In genomic region chr1:125561206-125561605, GRCm38 (mm10) we compare ENCODE assay signal across 8 mouse cellular contexts. TPM values are rescaled to one million over a fixed set of nuclear protein-coding genes. Genes with fewer than 3 reads are reported as not detected.
DNase-seq lines count a peak whose midpoint lies in the region; ATAC-seq and TF ChIP-seq lines count a peak whose summit lies in the region.

No protein-coding gene starts in this region.

- H3K27me3 ChIP-seq in kidney, postnatal 0 days (ENCODE audit: insufficient read depth, low read length), result no peaks in the 10 kb centered on the region
- no peaks in the 10 kb centered on the region for H3K27me3 ChIP-seq in intestine, embryonic 15.5 days (replicated peaks)
- no peaks in the 10 kb centered on the region for H3K27me3 ChIP-seq in lung, embryonic 14.5 days (ENCODE audit: insufficient read depth, low read length)

- peak overlapping the region; percentile 98 for H3K27ac ChIP-seq in kidney, postnatal 0 days
- peak overlapping the region; percentile 97 for H3K27ac ChIP-seq in intestine, embryonic 15.5 days
- H3K27ac ChIP-seq in lung, embryonic 14.5 days (ENCODE audit: low read depth), result peak overlapping the region; percentile 94

- DNase-seq in kidney, postnatal 0 days (ENCODE audit: low spot score), result peak; percentile 80
- DNase-seq in kidney, adult 8-10 months, result no peak
- DNase-seq in adipocyte (ENCODE audit: low spot score), result peak; percentile 63
- peak; percentile 42 to 60 for DNase-seq in frontal cortex, postnatal 14 days (ENCODE audit: low spot score in 2 of 2)
- DNase-seq in lung, embryonic 14.5 days, result peak; percentile 74
- DNase-seq in retina, postnatal 1 day, result peak; percentile 81
- DNase-seq in adrenal gland, adult (ENCODE audit: inconsistent age in 2 of 2, low spot score in 1 of 2), result no peak

- H3K9me3 ChIP-seq in kidney, postnatal 0 days (replicated peaks; ENCODE audit: low read length), result no peaks in the 10 kb centered on the region
- H3K9me3 ChIP-seq in intestine, embryonic 15.5 days, result no peaks in the 10 kb centered on the region
- H3K9me3 ChIP-seq in lung, embryonic 14.5 days (ENCODE audit: low read depth, low read length), result no peaks in the 10 kb centered on the region

- under 1% methylated on average over 29 of the region's 29 CpGs for WGBS in kidney, postnatal 0 days
- under 1% methylated on average over 29 of the region's 29 CpGs for WGBS in intestine, embryonic 15.5 days
- WGBS in lung, embryonic 14.5 days, result under 1% methylated on average over 29 of the region's 29 CpGs

- H3K4me1 ChIP-seq in kidney, postnatal 0 days (replicated peaks; ENCODE audit: insufficient read depth, low read length), result no peaks in the 10 kb centered on the region
- H3K4me1 ChIP-seq in intestine, embryonic 15.5 days (replicated peaks), result peaks cover 10% of the 10 kb centered on the region
- H3K4me1 ChIP-seq in lung, embryonic 14.5 days (ENCODE audit: insufficient read depth), result no peaks in the 10 kb centered on the region; the same call in 1 of the 2 replicates

- no peak; the same call in none of the 2 replicates for ATAC-seq in kidney, postnatal 0 days (replicated peaks; ENCODE audit: low FRiP score, low read depth)
- ATAC-seq in intestine, embryonic 15.5 days, result peak; percentile 28
- ATAC-seq in lung, embryonic 14.5 days (ENCODE audit: insufficient read depth), result peak; percentile 26; the same call in 1 of the 2 replicates

- H3K4me2 ChIP-seq in kidney, postnatal 0 days (ENCODE audit: low read length), result peak overlapping the region; percentile 67
- peak overlapping the region; percentile 72 for H3K4me2 ChIP-seq in intestine, embryonic 15.5 days (replicated peaks)
- H3K4me2 ChIP-seq in lung, embryonic 14.5 days, result peak overlapping the region; percentile 74

- 0 out of 2 replicates have a peak, but pooled peaks cover 15% of the 10 kb centered on the region for H3K36me3 ChIP-seq in kidney, postnatal 0 days (ENCODE audit: insufficient read depth, low read length)
- H3K36me3 ChIP-seq in intestine, embryonic 15.5 days, result no peaks in the 10 kb centered on the region
- H3K36me3 ChIP-seq in lung, embryonic 14.5 days (ENCODE audit: insufficient read depth), result peaks cover 6% of the 10 kb centered on the region; the same call in 1 of the 2 replicates

- no peak for TF ChIP-seq CTCF in kidney, postnatal 0 days (IDR thresholded peaks at IDR 0.05; ENCODE audit: low read depth)
- no peak for TF ChIP-seq CTCF in lung, embryonic 14.5 days (IDR thresholded peaks at IDR 0.05; ENCODE audit: low read depth)

- peak overlapping the region; percentile 92 for H3K9ac ChIP-seq in kidney, postnatal 0 days (ENCODE audit: low read depth, low read length)
- peak overlapping the region; percentile 96 for H3K9ac ChIP-seq in intestine, embryonic 15.5 days
- H3K9ac ChIP-seq in lung, embryonic 14.5 days, result peak overlapping the region; percentile 88

- H3K4me3 ChIP-seq in kidney, postnatal 0 days (replicated peaks; ENCODE audit: low read depth, low read length), result peak overlapping the region; percentile 84
- peak overlapping the region; percentile 89 for H3K4me3 ChIP-seq in intestine, embryonic 15.5 days (replicated peaks)
- H3K4me3 ChIP-seq in lung, embryonic 14.5 days (ENCODE audit: low read depth, low read length), result peak overlapping the region; percentile 80

RNA-seq across cellular contexts. Expression of gene Slc35f5, which starts 0.8 kb away (rescaled TPM):
- 69.5 and 73.6 TPM in 2 replicates for polyA plus RNA-seq in kidney, postnatal 0 days (2015; fragmentation: Nextera tagmentation; extraction: Ambion mirVana)
- polyA plus RNA-seq in intestine, embryonic 15.5 days (2015; fragmentation: Nextera tagmentation; extraction: Ambion mirVana), result 54.5 and 56.1 TPM in 2 replicates
- polyA plus RNA-seq in lung, embryonic 14.5 days (2014; fragmentation: Nextera tagmentation; extraction: Ambion mirVana), result 43.4 and 44.8 TPM in 2 replicates

Comparison
In these comparisons a context has a peak if more than half of its experiments do, and no peak if none do; other contexts are left out.
1. DNase-seq: peak in kidney, postnatal 0 days (single experiment), adipocyte (single experiment), frontal cortex, postnatal 14 days (2 of 2), lung, embryonic 14.5 days (single experiment) and retina, postnatal 1 day (single experiment); none in kidney, adult 8-10 months (0 of 2) and adrenal gland, adult (0 of 2).
2. Peak in every context shown above with its lines, with median percentiles within 50 percentile points of each other: H3K27ac ChIP-seq, H3K4me2 ChIP-seq, H3K4me3 ChIP-seq and H3K9ac ChIP-seq.